Mouse (Mus musculus) gastrocnemius, postnatal 4 days (tissue): ENCODE data around the gene Mrpl55. TPM values are rescaled to one million over a fixed set of nuclear protein-coding genes. Genes with fewer than 3 reads are reported as not detected.

Experiments
- DNase-seq, 2 experiments: peaks; one replicate each; pipeline ENCODE4 v3.0.0; 2021 to 2022; ENCODE audit warnings: low spot score in 2 of 2, mixed read lengths in 2 of 2
- total RNA-seq, 2 experiments: library from RNA; stranded (reverse); gene quantifications; 2 replicates each; pipeline ENCODE4 v1.2.3; 2021

Mrpl55 gene
- total RNA-seq, 2 experiments from 2014 or later = 29.8 to 35.1 TPM

DNA sequence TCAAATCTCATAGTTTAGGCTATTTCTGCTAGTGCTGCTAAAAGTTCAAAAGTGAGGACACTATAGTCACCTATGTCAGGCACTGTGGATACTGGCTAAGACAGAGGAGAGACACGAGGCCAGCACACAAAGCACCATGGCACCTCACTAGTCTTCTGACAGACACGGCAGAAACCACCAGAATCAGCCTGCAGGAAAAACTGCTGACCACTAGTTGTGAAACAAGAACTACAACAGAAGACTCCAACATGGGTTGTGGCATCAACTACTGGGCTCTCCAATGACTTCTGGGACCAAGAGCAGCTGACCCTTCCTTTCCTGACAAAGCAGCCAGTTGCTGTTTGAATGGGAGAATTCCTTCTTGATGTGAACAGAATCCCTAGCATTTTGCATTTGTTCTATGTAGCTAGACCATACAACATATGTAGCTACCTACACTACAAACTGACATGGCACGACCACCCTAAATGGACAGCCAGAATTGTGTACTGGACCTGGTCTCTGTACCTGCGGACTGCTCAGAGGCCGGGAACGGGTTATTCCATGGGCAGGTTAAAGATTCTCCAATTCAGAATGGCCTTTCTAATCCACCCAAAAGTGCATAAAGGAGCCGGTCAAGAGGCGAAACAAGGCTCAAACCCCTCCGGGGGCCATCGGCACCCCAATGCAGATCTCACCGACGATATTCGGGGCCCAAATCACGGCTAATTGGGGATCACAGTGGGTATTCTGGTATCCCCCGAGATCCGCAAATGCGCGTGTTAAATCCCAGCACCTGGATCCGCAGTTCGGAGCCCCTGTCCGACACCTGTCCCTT lies 24.7 kb downstream of the Mrpl55 start:
- DNase-seq = no peak

- DNase-seq = no peak
Measured at GRCm38 (mm10) chr11:59227604-59228121, 25.4 kb downstream of the Mrpl55 start.

- DNase-seq = peak; percentile 96 to 97
Measured at GRCm38 (mm10) chr11:59228122-59228953, 26.1 kb downstream of the Mrpl55 start, which contains the start of gene Arf1. Gene Arf1 (minus strand): TSS chr11:59228270.

- DNase-seq = peak in 1 of 2 experiments; percentile 48
Measured at GRCm38 (mm10) chr11:59230144-59230760, 28.0 kb downstream of the Mrpl55 start.

DNA sequence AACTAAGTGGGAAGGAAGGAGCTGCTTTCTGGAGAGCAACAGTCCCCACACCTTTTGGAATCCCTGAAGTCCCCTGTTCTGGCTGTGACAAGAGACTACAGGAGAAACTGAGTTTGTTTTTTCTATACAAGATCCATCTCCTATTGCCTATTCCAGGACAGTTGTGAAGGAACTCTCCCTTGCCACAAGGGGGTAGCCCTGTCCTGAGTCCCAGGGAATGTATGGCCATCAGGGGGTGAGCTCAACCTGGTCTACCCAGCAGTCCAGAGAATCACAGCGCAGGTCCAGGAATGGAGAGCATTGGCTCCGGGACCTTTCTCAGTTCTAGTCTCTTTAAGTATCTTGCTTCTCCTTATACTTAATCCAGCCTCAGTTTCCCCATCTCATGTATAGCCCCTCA lies 30.5 kb downstream of the Mrpl55 start:
- DNase-seq = no peak

GRCm38 (mm10) chr11:59238525-59239427 lies 36.5 kb downstream of the Mrpl55 start:
- peak in 1 of 2 experiments; percentile 39 for DNase-seq

DNA sequence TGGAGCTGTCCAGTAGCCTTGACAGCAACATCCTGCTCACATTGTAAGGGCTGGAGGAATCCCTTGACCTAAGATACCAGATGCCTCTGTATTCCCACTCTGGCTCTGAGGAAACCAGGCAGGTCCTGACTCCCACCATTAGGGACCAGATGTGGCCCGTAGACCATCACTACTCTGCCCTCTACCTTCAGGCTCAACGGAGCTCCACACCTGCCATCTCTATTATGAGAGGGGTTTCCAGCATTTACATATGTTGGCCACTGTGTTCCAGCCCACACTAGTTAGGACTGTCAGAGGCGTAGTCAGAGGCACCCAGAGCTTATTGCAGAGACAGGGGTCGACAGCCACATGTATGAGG lies 37.1 kb downstream of the Mrpl55 start:
- DNase-seq = no peak

DNA sequence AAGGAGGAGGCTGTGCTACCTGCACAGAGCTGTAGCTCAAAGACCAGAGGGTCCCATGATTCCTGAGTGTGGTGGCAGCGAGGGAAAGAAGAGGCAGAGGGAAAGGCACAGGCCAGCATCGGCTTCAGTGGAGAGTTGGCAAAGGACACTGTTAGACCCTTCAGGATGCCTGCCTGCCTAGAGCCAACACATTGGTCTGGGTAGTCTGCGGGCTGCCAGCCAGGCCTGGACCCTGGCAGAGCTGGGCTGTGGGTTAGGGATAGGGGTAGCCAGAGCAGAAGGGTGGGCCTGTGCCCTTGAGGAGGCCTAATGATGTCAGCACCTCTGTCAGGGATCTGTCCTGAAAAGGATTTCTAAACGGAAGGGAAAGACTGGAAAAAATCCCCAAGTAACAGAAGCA lies 37.5 kb downstream of the Mrpl55 start:
- no peak for DNase-seq

DNA sequence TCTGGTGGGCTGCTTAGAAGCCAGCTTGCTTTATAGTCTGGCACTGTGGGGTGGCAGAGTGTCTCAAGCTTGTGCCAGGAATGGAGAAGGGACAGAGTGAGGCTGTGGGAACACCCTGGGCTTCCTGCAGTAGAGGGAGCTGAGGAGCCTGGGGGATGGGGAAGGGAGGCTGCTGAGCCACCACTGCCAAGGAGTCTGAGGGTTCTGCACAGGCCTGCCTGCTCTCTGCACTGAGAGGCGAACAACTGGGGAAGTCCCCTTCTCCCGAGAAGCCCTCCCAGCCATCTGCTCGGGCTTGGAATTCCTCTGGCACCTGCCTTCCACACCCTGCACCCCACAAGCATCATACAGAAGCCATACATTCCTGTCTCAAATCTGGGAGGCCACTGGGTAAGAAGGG lies 39.6 kb downstream of the Mrpl55 start:
- no peak for DNase-seq

GRCm38 (mm10) chr11:59243856-59244255 lies 41.6 kb downstream of the Mrpl55 start:
- no peak for DNase-seq

- no peak for DNase-seq
Measured at GRCm38 (mm10) chr11:59248101-59248500, 45.8 kb downstream of the Mrpl55 start.

Other genes starting within 250 kb of the Mrpl55 start
- 10 to 100 TPM; 37.1 to 42.7 TPM for gene Hist3h2a, start 247.8 kb upstream of the Mrpl55 start, total RNA-seq
- gene Trim17, start 247.8 kb upstream of the Mrpl55 start, total RNA-seq = under 1 TPM; 0.23 to 0.29 TPM
- 10 to 100 TPM; 16.7 to 19.6 TPM for gene Trim11, start 224.4 kb upstream of the Mrpl55 start, total RNA-seq
- gene Obscn, start 66.1 kb upstream of the Mrpl55 start, total RNA-seq = 100 to 1,000 TPM; 462 to 554 TPM
- gene Iba57, start 38.7 kb upstream of the Mrpl55 start, total RNA-seq = 10 to 100 TPM in 1 of 2 experiments, 1 to 10 TPM in 1; 9.9 to 10.0 TPM
- 1 to 10 TPM; 1.7 to 2.1 TPM for gene Gjc2, start 19.3 kb upstream of the Mrpl55 start, total RNA-seq
- gene Guk1, start 10.3 kb upstream of the Mrpl55 start, total RNA-seq = 10 to 100 TPM; 27.4 to 29.9 TPM
- gene 2310033P09Rik, start 5.8 kb downstream of the Mrpl55 start, total RNA-seq = 1 to 10 TPM; 7.8 to 8.1 TPM
- 100 to 1,000 TPM; 264 to 267 TPM for gene Arf1, start 25.8 kb downstream of the Mrpl55 start, total RNA-seq
- not detected for gene Wnt3a, start 88.3 kb downstream of the Mrpl55 start, total RNA-seq
- 10 to 100 TPM; 12.8 to 15.4 TPM for gene Wnt9a, start 104.4 kb downstream of the Mrpl55 start, total RNA-seq
- gene Prss38, start 173.2 kb downstream of the Mrpl55 start, total RNA-seq = not detected
- 10 to 100 TPM in 1 of 2 experiments, 1 to 10 TPM in 1; 8.5 to 10.0 TPM for gene Jmjd4, start 247.6 kb downstream of the Mrpl55 start, total RNA-seq
- gene Snap47, start 248.7 kb downstream of the Mrpl55 start, total RNA-seq = 10 to 100 TPM; 34.8 to 40.9 TPM